Mouse (Mus musculus) heart, postnatal 10 days (tissue): Measurements from ENCODE around the gene Xdh. TPM values are rescaled to one million over a fixed set of nuclear protein-coding genes. Genes with fewer than 3 reads are reported as not detected.
"Not testable (repeated sequence)": the region's sequence is repeated elsewhere in the genome, so short reads cannot be mapped to it uniquely, and the experiment has no call there.

Experiments used
- DNase-seq, 2 experiments: peaks; one replicate each; pipeline ENCODE4 v3.0.0; 2021
- intact Hi-C: fragments of 180-260 bp; cut with DNase I; formaldehyde crosslinking; loops from one replicate; pipeline ENCODE4 v1.15.1; 2025
- total RNA-seq, 2 experiments: library from RNA; stranded (reverse); gene quantifications; 2 replicates each; pipeline ENCODE4 v1.2.3; 2021

Gene Xdh
- total RNA-seq, 2 experiments from 2014 or later = 7.3 to 18.2 TPM

GRCm38 (mm10) chr17:73886071-73886785 lies 63.8 kb downstream of the Xdh start:
- intact Hi-C loops = loop anchor here (10.0 kb wide), 1 partner anchor 1031 kb away; no protein-coding TSS in a partner anchor
- no peak for DNase-seq

DNA sequence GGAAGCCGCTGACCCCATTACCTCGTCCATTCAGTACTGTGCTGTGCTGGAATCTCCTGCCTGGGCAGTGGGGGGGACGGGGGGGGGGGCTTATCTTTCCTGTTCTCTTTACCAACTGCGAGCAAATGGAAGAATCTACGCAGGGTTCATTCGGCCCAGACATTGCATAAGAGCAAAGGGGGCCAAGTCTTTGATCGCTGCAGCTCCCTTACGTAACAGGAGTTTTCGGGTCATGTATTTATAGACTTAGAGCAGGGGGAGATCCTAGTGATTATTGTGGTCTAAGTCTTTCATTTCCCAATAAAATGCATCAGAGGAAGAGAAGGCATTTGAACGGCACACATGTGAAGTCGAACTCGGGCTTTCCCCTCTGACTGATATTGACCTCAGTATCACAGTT lies 66.7 kb downstream of the Xdh start:
- DNase-seq = no peak
- intact Hi-C loops = loop anchor here (10.0 kb wide), 1 partner anchor 1029 kb away; no protein-coding TSS in a partner anchor

GRCm38 (mm10) chr17:73882194-73882593 lies 67.8 kb downstream of the Xdh start:
- intact Hi-C loops = loop anchor here (1.0 to 10.0 kb wide), 6 partner anchors 78 to 1027 kb away; partner anchors contain the start of gene Ehd3
- peak; percentile 81 to 87 for DNase-seq

- DNase-seq = no peak
- intact Hi-C loops = loop anchor here (10.0 kb wide), 1 partner anchor 1026 kb away; no protein-coding TSS in a partner anchor
Measured at GRCm38 (mm10) chr17:73881295-73881694, 68.7 kb downstream of the Xdh start.

GRCm38 (mm10) chr17:73880286-73880685 lies 69.7 kb downstream of the Xdh start:
- no peak for DNase-seq
- intact Hi-C loops = loop anchor here (10.0 kb wide), 1 partner anchor 1025 kb away; no protein-coding TSS in a partner anchor

GRCm38 (mm10) chr17:73879262-73879916 lies 70.6 kb downstream of the Xdh start:
- no peak for DNase-seq
- intact Hi-C loops = no loop called here

DNA sequence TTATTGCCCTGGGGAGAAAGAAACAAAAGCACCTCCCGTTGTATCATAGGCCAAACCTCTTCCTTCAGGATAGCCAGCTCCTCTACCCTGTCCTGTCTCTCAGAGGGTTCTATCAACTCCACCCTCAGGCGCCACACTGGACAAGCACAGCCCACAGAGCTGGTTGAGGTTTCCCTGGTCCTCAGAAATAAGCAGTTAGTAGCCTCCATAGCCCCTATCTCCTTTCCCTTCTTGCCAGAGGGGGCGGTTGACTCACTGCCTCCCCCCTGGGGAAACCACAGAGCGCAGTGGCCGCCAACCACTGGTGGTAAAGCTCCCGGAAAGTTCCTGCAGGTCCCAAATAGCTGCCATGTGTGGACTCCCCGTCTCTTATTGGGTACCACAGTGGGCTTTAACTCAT lies 74.3 kb downstream of the Xdh start:
- no peak for DNase-seq
- intact Hi-C loops = no loop called here

DNA sequence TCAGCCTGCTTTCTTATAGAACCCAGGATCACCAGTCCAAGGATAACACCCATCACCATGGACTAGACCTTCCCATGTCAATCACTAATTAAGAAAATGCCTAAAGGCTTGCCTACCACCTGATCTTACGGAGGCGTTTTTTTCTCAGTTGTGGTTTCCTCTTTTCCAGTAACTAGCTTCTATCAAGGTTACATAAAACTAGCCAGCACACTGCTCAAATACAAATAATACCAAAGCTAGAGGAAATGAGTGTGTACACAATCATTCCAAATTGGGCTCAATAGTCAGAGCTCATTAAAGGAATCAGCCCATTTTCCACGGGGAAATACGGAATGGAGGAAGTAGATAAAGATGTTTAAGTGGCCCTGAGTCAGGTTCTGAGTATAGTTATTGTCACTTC lies 74.7 kb downstream of the Xdh start:
- DNase-seq = no peak
- intact Hi-C loops = no loop called here

DNA sequence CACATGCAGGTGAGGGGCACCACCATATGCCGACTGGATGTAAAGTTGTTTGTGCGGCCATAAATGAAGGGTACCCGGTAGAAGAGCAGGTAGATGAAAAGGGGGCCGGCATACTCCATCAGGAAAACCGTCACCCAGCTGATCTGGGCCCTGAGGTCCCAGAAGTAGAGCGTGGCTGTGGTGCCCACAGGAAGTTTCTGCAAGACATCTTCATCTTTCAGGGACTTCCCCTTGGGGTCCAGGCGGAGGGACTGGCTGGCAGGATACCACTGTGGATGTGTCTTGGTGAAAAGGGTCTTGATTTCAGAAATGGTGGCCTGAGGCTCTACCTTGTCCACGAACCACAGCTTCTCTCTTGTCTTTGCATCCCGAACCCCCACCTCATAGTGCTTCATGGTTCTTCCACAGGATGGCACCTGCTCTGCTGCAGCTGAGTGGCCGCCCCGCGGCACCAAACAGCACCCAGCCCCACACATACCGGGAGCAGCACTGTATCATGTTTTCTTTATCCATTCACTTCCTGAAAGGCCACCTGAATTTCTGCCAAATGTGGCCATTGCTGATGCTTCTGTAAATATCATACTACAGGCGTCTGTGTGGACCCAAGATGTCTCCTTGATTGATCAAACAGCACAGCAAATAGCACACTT lies 78.9 kb downstream of the Xdh start:
- intact Hi-C loops = no loop called here
- no peak for DNase-seq

- no peak for DNase-seq
- intact Hi-C loops = no loop called here
Measured at GRCm38 (mm10) chr17:73869008-73869685, 80.8 kb downstream of the Xdh start.

DNA sequence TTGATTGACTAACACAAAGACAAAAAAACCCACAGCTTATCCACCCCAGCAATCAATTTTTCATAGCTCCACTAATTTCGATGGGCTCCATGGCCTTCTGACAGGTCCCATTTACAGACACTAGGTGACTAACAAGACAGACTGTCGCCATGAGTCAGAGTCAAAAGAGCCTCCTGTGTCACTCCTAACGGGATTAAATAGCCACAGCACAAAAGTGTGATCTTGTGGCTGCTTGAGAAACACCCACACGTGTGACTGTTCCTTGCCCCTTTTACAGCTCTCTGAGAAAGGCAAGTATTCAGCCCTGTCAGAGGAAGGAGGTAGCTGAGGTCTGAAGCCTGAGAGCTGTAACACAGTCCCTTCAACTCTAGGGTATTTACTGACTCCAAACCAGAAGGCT lies 96.3 kb downstream of the Xdh start:
- intact Hi-C loops = no loop called here

DNA sequence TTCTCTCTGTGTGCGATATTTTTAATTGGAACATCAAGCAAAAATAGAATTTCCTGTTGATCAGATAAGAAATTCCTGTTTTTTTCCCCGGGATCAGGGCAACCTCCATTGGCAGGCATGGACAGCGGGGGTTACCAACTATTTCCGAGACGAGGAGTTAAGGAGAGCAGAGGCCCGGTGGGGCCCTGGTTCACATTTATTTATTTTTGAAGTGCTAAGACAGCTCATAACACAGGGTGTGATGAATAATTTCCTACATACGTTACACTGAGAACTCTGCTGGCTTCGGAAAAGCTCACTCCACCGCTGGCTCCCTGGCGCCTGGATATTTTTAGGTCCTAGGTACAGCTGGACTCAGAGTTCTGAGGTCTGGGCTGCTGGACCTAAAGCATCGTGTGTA lies 97.0 kb downstream of the Xdh start:
- intact Hi-C loops = no loop called here
- DNase-seq = no peak

More for the DNA sequence above, 96.3 kb downstream of the Xdh start:
- DNase-seq = no peak

DNA sequence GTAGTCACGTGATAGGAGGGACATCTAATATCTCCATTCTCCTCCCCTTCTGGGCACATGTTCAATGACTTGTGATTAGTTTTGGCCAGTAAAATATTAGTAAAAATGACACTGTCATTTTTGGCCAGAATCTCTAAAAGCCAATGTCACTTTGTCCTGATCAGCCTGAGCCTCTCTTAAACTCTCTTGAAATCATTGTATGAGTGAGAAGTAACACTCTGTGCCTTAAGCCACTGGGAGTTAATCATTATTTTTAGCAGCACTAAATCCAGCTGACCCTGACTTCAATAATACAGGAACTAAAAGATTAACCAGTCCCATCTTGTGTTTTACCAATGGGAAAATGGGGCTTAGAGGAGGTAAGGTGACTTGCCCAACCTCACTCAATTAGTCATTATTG lies 102.6 kb downstream of the Xdh start:
- intact Hi-C loops = no loop called here
- no peak for DNase-seq

DNA sequence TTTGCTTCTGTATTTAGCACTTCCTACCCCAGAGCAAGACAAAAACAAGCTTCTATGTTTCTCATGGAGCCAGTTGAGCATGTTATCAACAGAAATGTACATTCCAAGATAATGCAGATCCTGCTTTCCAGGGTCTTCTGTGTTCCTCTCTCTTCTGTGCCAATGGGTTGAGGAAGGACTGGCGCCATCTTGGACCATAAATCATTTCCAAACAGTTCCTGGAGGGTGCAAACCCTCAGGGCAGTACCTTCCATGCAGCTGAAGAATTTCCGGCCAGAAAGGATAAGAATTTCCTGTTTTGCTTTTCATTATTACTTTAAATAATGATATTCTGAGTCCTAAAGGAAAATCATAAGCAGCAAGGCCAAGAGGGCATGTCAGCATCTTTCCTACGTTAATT lies 104.4 kb downstream of the Xdh start:
- DNase-seq = no peak
- intact Hi-C loops = no loop called here

GRCm38 (mm10) chr17:73842963-73843362 lies 107.0 kb downstream of the Xdh start:
- intact Hi-C loops = no loop called here
- no peak for DNase-seq

DNA sequence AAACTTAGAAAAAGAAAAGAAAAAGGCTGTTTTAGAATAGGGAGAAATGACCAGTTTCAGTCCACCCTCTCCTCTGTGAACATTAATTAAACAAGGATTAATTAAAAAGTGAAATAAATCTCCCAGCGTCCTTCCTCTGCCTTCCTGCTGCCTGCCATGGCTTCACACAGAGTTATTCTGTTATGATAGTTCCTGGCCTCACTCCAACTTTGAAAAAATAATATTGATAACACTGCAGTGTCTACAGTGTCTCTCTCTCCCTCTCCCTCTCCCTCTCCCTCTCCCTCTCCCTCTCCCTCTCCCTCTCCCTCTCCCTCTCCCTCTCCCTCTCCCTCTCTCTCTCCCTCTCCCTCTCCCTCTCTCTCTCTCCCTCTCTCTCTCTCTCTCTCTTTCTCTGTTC lies 110.1 kb downstream of the Xdh start:
- DNase-seq, intact Hi-C loops: not testable (repeated sequence)

DNA sequence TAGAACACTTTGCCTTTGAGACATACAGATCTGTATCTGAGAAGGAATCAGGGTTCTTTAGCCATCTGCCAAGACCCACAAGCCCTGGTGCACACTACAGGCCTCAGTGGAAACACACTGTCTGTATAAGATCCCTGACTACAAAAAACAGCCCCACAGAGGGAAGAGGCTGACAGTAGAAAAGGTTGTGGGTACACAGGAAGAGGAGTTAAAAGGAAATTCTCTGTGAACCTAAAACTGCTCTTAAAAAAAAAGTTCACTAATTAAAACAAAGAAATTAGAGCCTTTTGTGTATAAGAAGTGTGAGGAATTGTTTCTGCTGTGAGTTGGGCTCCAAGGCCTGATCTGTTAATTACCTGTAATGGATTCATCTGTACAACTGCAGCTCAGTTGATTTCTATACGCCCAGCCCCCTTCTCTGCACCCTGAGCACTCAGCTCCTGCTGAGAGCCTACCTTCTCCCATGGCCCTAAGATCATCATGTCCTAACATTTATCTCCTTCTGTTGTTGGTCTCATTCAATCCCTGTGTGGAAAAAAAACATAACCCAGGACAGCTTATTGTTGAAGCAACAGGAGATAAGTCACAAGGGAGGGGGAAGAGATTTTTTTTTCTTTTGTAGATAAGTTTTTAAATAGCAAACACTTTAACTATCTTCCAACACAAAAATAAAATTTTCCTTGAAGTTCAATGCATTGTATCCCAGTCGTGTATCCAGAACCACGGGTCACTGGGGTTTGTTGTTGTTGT lies 110.7 kb downstream of the Xdh start:
- intact Hi-C loops = no loop called here
- DNase-seq = no peak

- no peak for DNase-seq
- intact Hi-C loops = no loop called here
Measured at GRCm38 (mm10) chr17:73837244-73837643, 112.8 kb downstream of the Xdh start.

DNA sequence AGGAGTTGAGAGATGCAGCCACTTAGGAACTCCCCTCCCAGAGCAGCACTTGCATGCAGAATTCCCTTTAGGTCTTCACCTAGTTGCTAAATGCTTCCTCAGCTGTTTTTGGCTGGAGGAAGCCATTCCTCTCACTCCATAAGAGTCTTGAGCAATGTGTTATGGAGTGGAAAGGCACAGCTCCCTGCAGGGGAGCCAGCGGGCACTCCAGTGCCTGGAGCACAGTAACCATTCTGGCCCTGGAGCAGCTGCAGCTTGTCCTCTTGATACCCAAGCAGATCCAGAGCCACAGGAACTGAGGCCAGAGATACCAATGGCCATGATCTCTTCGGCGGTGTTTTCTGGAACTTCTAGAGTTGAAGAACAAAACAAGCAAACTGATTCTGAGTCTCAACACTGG lies 113.4 kb downstream of the Xdh start:
- intact Hi-C loops = no loop called here
- no peak for DNase-seq
